7 mouse cellular contexts compared by ENCODE assay signal in the genomic region with DNA sequence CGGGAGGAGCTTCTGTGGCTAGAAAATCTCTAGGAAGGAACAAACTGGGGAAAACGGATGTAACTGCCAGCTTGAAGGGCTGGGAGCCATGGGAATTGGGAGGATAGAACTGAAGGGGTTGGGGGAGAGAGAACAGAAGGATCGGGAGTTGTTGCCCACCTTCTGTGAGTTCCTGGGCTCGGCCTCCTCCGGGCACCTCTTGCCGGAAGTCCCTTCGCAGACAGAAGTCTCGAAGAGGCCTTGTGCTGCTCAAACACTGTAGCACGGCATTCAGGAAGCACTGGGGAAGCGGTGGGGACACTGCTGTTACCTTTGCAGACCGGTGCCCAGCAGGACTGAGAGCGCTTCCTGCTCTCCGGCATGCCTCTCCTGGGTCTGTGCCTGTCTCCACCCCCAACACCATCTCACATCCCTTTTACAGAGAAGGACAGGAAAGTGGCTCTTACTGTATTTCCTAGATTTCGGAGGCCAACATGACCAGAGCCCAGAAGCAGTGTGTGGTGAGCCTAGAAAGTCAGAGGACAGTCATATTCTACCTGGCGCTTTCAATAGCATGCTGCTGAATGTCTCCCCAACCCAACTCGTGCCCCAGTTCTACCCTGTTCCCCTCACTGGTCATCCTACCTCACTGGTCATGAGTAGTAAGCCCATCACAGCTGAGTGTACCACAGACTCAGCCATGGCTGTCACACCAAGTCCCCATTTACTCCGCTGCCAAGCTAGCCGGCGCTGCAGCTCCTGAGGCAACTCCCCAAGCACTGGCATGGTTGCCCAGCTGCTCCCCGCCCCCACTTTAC. TPM values are rescaled to one million over a fixed set of nuclear protein-coding genes. Genes with fewer than 3 reads are reported as not detected.
DNase-seq lines count a peak whose midpoint lies in the region; ATAC-seq and TF ChIP-seq lines count a peak whose summit lies in the region.

No protein-coding gene starts in this region.

- H3K27ac ChIP-seq in heart, adult 2 months = peak overlapping the region; percentile 20
- peak overlapping the region; percentile 44; the same call in 1 of the 2 replicates for H3K27ac ChIP-seq in left cerebral cortex, adult 2 months
- H3K27ac ChIP-seq in embryonic facial prominence, embryonic 13.5 days = no peak overlapping the region
- no peak overlapping the region for H3K27ac ChIP-seq in neural tube, embryonic 12.5 days

- intact Hi-C loops in heart, adult 2 months (cut with DNase I) = no loop called here
- intact Hi-C loops in heart, postnatal 14 days (cut with DNase I) = no loop called here
- intact Hi-C loops in left cerebral cortex, adult 2 months (cut with DNase I) = no loop called here

- no peak for TF ChIP-seq EP300 in heart, adult 2 months (IDR thresholded peaks at IDR 0.05; ENCODE audit: insufficient read depth, low read depth, low read length)

- peaks cover 9% of the 10 kb centered on the region for H3K4me1 ChIP-seq in heart, adult 2 months (ENCODE audit: control insufficient read depth, insufficient read depth, low read length)
- peaks cover 38% of the 10 kb centered on the region for H3K4me1 ChIP-seq in embryonic facial prominence, embryonic 13.5 days
- H3K4me1 ChIP-seq in neural tube, embryonic 12.5 days = peaks cover 33% of the 10 kb centered on the region

- H3K27me3 ChIP-seq in heart, adult 2 months (ENCODE audit: control insufficient read depth, insufficient read depth, low read length) = no peaks in the 10 kb centered on the region
- H3K27me3 ChIP-seq in embryonic facial prominence, embryonic 13.5 days = no peaks in the 10 kb centered on the region
- no peaks in the 10 kb centered on the region for H3K27me3 ChIP-seq in neural tube, embryonic 12.5 days (replicated peaks)

- no peak for DNase-seq in heart, adult 2 months
- no peak for DNase-seq in heart, postnatal 14 days
- DNase-seq in left cerebral cortex, adult 2 months (ENCODE audit: extremely low spot score in 1 of 2, low spot score in 2 of 2) = no peak
- no peak for DNase-seq in left cerebral cortex, adult 8-10 months (ENCODE audit: low spot score in 2 of 2)
- DNase-seq in thymus, adult 18-20 months = no peak

- no peaks in the 10 kb centered on the region; the same call in 1 of the 2 replicates for H3K36me3 ChIP-seq in heart, adult 2 months (ENCODE audit: control insufficient read depth, insufficient read depth, low read length)
- peaks cover 65% of the 10 kb centered on the region for H3K36me3 ChIP-seq in embryonic facial prominence, embryonic 13.5 days
- H3K36me3 ChIP-seq in neural tube, embryonic 12.5 days = peaks cover 51% of the 10 kb centered on the region

- TF ChIP-seq CTCF in heart, adult 2 months (IDR thresholded peaks at IDR 0.05) = no peak
- no peak for TF ChIP-seq CTCF in left cerebral cortex, adult 2 months (IDR thresholded peaks at IDR 0.05)

- H3K4me2 ChIP-seq in embryonic facial prominence, embryonic 13.5 days = no peak overlapping the region
- peak overlapping the region; percentile 63; the same call in 1 of the 2 replicates for H3K4me2 ChIP-seq in neural tube, embryonic 12.5 days (replicated peaks)

- no peak for ATAC-seq in embryonic facial prominence, embryonic 13.5 days (ENCODE audit: insufficient number of reproducible peaks, insufficient read depth, low FRiP score, low TSS enrichment, low read depth)
- ATAC-seq in neural tube, embryonic 12.5 days (ENCODE audit: low FRiP score, low read depth) = no peak

- no peak overlapping the region for H3K4me3 ChIP-seq in heart, adult 2 months
- H3K4me3 ChIP-seq in left cerebral cortex, adult 2 months = peak overlapping the region; percentile 21; the same call in 1 of the 2 replicates
- H3K4me3 ChIP-seq in embryonic facial prominence, embryonic 13.5 days = no peak overlapping the region
- H3K4me3 ChIP-seq in neural tube, embryonic 12.5 days = no peak overlapping the region

- 62% methylated on average over 20 of the region's 20 CpGs for WGBS in heart, adult 2 months
- WGBS in embryonic facial prominence, embryonic 13.5 days = 87% methylated on average over 20 of the region's 20 CpGs
- WGBS in neural tube, embryonic 12.5 days = 89% methylated on average over 20 of the region's 20 CpGs

- H3K9ac ChIP-seq in heart, adult 2 months (ENCODE audit: low read depth, low read length) = no peak overlapping the region
- peak overlapping the region; percentile 36; the same call in 1 of the 2 replicates for H3K9ac ChIP-seq in embryonic facial prominence, embryonic 13.5 days
- H3K9ac ChIP-seq in neural tube, embryonic 12.5 days = no peak overlapping the region

- H3K9me3 ChIP-seq in embryonic facial prominence, embryonic 13.5 days = no peaks in the 10 kb centered on the region
- no peaks in the 10 kb centered on the region for H3K9me3 ChIP-seq in neural tube, embryonic 12.5 days

- no peak for TF ChIP-seq POLR2A in heart, adult 2 months (IDR thresholded peaks at IDR 0.05; ENCODE audit: insufficient read depth, low read depth, low read length)

- H3K79me2 ChIP-seq in heart, adult 2 months (replicated peaks; ENCODE audit: control insufficient read depth, insufficient read depth, low read length) = no peaks in the 10 kb centered on the region; the same call in 1 of the 2 replicates

RNA-seq across cellular contexts. Expression of a gene that starts 2.5 kb away (rescaled TPM):
- 10 to 100 TPM; 19.9 to 20.1 TPM for total RNA-seq in heart, adult 2 months (2021)
- 31.7 and 37.9 TPM in 2 replicates for polyA plus RNA-seq in heart, adult 2 months (2012; rRNA removed)
- total RNA-seq in heart, postnatal 14 days (2021) = 10 to 100 TPM; 20.0 to 22.4 TPM
- 10 to 100 TPM; 59.8 to 65.7 TPM for total RNA-seq in left cerebral cortex, adult 2 months (2021)
- total RNA-seq in left cerebral cortex, adult 8-10 months (2022) = 10 to 100 TPM; 46.5 to 56.3 (median 50.5) TPM
- polyA plus RNA-seq in embryonic facial prominence, embryonic 13.5 days (2015; fragmentation: Nextera tagmentation; extraction: Ambion mirVana) = 116 and 127 TPM in 2 replicates
- 103 and 111 TPM in 2 replicates for polyA plus RNA-seq in neural tube, embryonic 12.5 days (2016; fragmentation: Nextera tagmentation; extraction: Ambion mirVana)

RNA-seq across cellular contexts. Expression of a gene that starts 4.3 kb away (rescaled TPM):
- total RNA-seq in heart, adult 2 months (2021) = 10 to 100 TPM in 1 of 2 experiments, 1 to 10 TPM in 1; 9.7 to 12.0 TPM
- 31.4 and 33.1 TPM in 2 replicates for polyA plus RNA-seq in heart, adult 2 months (2012; rRNA removed)
- 10 to 100 TPM; 16.4 to 21.3 TPM for total RNA-seq in heart, postnatal 14 days (2021)
- total RNA-seq in left cerebral cortex, adult 2 months (2021) = 10 to 100 TPM; 26.0 to 32.1 TPM
- 10 to 100 TPM; 29.1 to 35.0 (median 30.4) TPM for total RNA-seq in left cerebral cortex, adult 8-10 months (2022)
- 60.5 and 64.9 TPM in 2 replicates for polyA plus RNA-seq in embryonic facial prominence, embryonic 13.5 days (2015; fragmentation: Nextera tagmentation; extraction: Ambion mirVana)
- polyA plus RNA-seq in neural tube, embryonic 12.5 days (2016; fragmentation: Nextera tagmentation; extraction: Ambion mirVana) = 52.0 and 54.3 TPM in 2 replicates

RNA-seq across cellular contexts. Expression of a gene that starts 9.5 kb away (rescaled TPM):
- 10 to 100 TPM; 80.5 to 93.5 TPM for total RNA-seq in heart, adult 2 months (2021)
- 29.7 and 37.7 TPM in 2 replicates for polyA plus RNA-seq in heart, adult 2 months (2012; rRNA removed)
- 10 to 100 TPM; 82.9 to 88.2 TPM for total RNA-seq in heart, postnatal 14 days (2021)
- total RNA-seq in left cerebral cortex, adult 2 months (2021) = 100 to 1,000 TPM; 101 to 108 TPM
- 100 to 1,000 TPM; 103 to 116 (median 110) TPM for total RNA-seq in left cerebral cortex, adult 8-10 months (2022)
- polyA plus RNA-seq in embryonic facial prominence, embryonic 13.5 days (2015; fragmentation: Nextera tagmentation; extraction: Ambion mirVana) = 109 and 118 TPM in 2 replicates
- 105 and 120 TPM in 2 replicates for polyA plus RNA-seq in neural tube, embryonic 12.5 days (2016; fragmentation: Nextera tagmentation; extraction: Ambion mirVana)

RNA-seq across cellular contexts. Expression of a gene that starts 15.2 kb away (rescaled TPM):
- total RNA-seq in heart, adult 2 months (2021) = 10 to 100 TPM; 16.4 to 17.4 TPM
- polyA plus RNA-seq in heart, adult 2 months (2012; rRNA removed) = 41.9 and 45.7 TPM in 2 replicates
- 10 to 100 TPM; 19.5 to 25.7 TPM for total RNA-seq in heart, postnatal 14 days (2021)
- 10 to 100 TPM; 57.0 to 69.2 TPM for total RNA-seq in left cerebral cortex, adult 2 months (2021)
- 10 to 100 TPM; 60.7 to 69.2 (median 63.4) TPM for total RNA-seq in left cerebral cortex, adult 8-10 months (2022)
- polyA plus RNA-seq in embryonic facial prominence, embryonic 13.5 days (2015; fragmentation: Nextera tagmentation; extraction: Ambion mirVana) = 82.1 and 84.2 TPM in 2 replicates
- 88.3 and 95.6 TPM in 2 replicates for polyA plus RNA-seq in neural tube, embryonic 12.5 days (2016; fragmentation: Nextera tagmentation; extraction: Ambion mirVana)

RNA-seq across cellular contexts. Expression of a gene that starts 34.1 kb away (rescaled TPM):
- total RNA-seq in heart, adult 2 months (2021) = 1,000 to 10,000 TPM; 1,369 to 1,610 TPM
- 997 and 1,250 TPM in 2 replicates for polyA plus RNA-seq in heart, adult 2 months (2012; rRNA removed)
- total RNA-seq in heart, postnatal 14 days (2021) = 1,000 to 10,000 TPM; 1,236 to 1,272 TPM
- total RNA-seq in left cerebral cortex, adult 2 months (2021) = 100 to 1,000 TPM; 267 to 272 TPM
- total RNA-seq in left cerebral cortex, adult 8-10 months (2022) = 100 to 1,000 TPM; 285 to 306 (median 298) TPM
- 232 and 248 TPM in 2 replicates for polyA plus RNA-seq in embryonic facial prominence, embryonic 13.5 days (2015; fragmentation: Nextera tagmentation; extraction: Ambion mirVana)
- polyA plus RNA-seq in neural tube, embryonic 12.5 days (2016; fragmentation: Nextera tagmentation; extraction: Ambion mirVana) = 233 and 247 TPM in 2 replicates

Comparison
In these comparisons a context has a peak if more than half of its experiments do, and no peak if none do; other contexts are left out.
1. H3K27ac ChIP-seq: peak in heart, adult 2 months (single experiment) and left cerebral cortex, adult 2 months (single experiment); none in embryonic facial prominence, embryonic 13.5 days (single experiment) and neural tube, embryonic 12.5 days (single experiment).